Mouse (Mus musculus): ENCODE data around the gene Pkmyt1. TPM values are rescaled to one million over a fixed set of nuclear protein-coding genes. Genes with fewer than 3 reads are reported as not detected.
"Not testable (repeated sequence)": the region's sequence is repeated elsewhere in the genome, so short reads cannot be mapped to it uniquely, and the experiment has no call there.

Pkmyt1 gene
- polyA plus RNA-seq, 1 experiment from 2014 or later: 47.8 TPM

DNA sequence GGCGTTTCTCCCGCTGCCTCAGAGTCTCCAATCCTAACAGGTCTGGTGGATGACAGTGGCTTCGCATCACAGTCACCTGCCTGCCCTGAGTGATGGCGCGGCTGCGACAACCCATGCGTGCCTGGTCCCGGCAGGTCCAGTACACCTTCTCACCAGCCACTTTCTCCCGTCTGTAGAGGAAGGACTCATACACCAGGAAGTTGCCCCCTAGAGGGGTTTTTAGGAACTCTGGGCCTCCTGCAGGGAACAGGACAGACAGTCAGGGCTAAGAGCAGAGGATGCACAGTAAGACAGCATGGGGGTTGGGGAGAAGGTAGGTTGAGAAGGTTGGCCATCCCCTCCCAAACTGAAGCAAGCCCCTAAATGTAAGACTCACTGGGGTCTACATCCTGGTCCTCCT is 34.1 kb downstream of the Pkmyt1 start:
- no peaks in the 10 kb centered on the region for H3K9me3 ChIP-seq (ENCODE audit: control insufficient read depth, low read length)
- no peak for DNase-seq (ENCODE audit: low spot score)
- H3K36me3 ChIP-seq (ENCODE audit: control insufficient read depth, insufficient read depth, low read length): peaks cover 35% of the 10 kb centered on the region
- H3K4me1 ChIP-seq (ENCODE audit: control insufficient read depth, insufficient read depth, low read length): no peaks in the 10 kb centered on the region
- 97% methylated on average over 9 of the region's 9 CpGs for WGBS
- no peak overlapping the region for H3K4me2 ChIP-seq (ENCODE audit: low read depth, severe bottlenecking)
- H3K4me3 ChIP-seq (ENCODE audit: low read depth, low read length): no peak overlapping the region
- no peak overlapping the region for H3K27ac ChIP-seq (replicated peaks; ENCODE audit: low read depth, low read length)
- H3K9ac ChIP-seq (ENCODE audit: low read length): no peak overlapping the region
- no peak for ATAC-seq (ENCODE audit: insufficient number of reproducible peaks, low FRiP score, low TSS enrichment, low read depth)
- no peaks in the 10 kb centered on the region for H3K27me3 ChIP-seq (ENCODE audit: control insufficient read depth, insufficient read depth, low read length)

GRCm38 (mm10) chr17:23761155-23761554 is 35.0 kb downstream of the Pkmyt1 start:
- Histone ChIP-seq H3K27me3 (ENCODE audit: control insufficient read depth, insufficient read depth, low read length) (no peaks in the 10 kb centered on the region), H3K4me3 (ENCODE audit: low read depth, low read length) (no peak overlapping the region), H3K36me3 (ENCODE audit: control insufficient read depth, insufficient read depth, low read length) (peaks cover 31% of the 10 kb centered on the region), H3K27ac (replicated peaks; ENCODE audit: low read depth, low read length) (no peak overlapping the region), H3K9me3 (ENCODE audit: control insufficient read depth, low read length) (no peaks in the 10 kb centered on the region), H3K4me1 (ENCODE audit: control insufficient read depth, insufficient read depth, low read length) (no peaks in the 10 kb centered on the region), H3K4me2 (ENCODE audit: low read depth, severe bottlenecking) (no peak overlapping the region), H3K9ac (ENCODE audit: low read length) (no peak overlapping the region)
- 90% methylated on average over 3 of the region's 3 CpGs for WGBS
- DNase-seq (ENCODE audit: low spot score) (no peak), ATAC-seq (ENCODE audit: insufficient number of reproducible peaks, low FRiP score, low TSS enrichment, low read depth) (no peak)

DNA sequence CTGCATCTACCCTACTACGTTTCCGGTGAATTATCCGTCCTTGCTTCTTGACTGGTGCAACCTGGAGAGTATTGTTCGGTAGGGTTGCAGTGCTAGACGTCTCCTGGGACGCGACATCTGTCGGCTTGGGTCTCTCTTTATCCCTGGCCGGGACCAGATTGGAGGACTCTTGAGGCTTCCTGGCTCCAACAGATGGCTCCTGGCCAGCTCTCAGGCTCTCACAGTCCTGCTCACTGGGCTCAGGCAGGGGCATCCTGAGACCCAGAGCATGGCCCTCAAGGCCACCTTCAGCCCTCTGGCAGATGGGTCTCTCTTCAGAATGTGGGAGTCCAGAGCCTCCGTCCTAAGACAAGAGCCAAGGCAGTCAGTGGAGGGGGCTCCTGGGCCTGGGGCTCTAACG is 36.8 kb downstream of the Pkmyt1 start:
- Histone ChIP-seq H3K4me1 (ENCODE audit: control insufficient read depth, insufficient read depth, low read length) (no peaks in the 10 kb centered on the region), H3K9me3 (ENCODE audit: control insufficient read depth, low read length) (no peaks in the 10 kb centered on the region), H3K4me3 (ENCODE audit: low read depth, low read length) (no peak overlapping the region), H3K27ac (replicated peaks; ENCODE audit: low read depth, low read length) (no peak overlapping the region), H3K27me3 (ENCODE audit: control insufficient read depth, insufficient read depth, low read length) (no peaks in the 10 kb centered on the region), H3K36me3 (ENCODE audit: control insufficient read depth, insufficient read depth, low read length) (peaks cover 23% of the 10 kb centered on the region), H3K9ac (ENCODE audit: low read length) (no peak overlapping the region), H3K4me2 (ENCODE audit: low read depth, severe bottlenecking) (no peak overlapping the region)
- no peak for ATAC-seq (ENCODE audit: insufficient number of reproducible peaks, low FRiP score, low TSS enrichment, low read depth)
- no peak for DNase-seq (ENCODE audit: low spot score)
- WGBS: 96% methylated on average over 11 of the region's 11 CpGs

- Histone ChIP-seq H3K4me3 (ENCODE audit: low read depth, low read length) (peak overlapping the region; percentile 81), H3K27me3 (ENCODE audit: control insufficient read depth, insufficient read depth, low read length) (no peaks in the 10 kb centered on the region), H3K36me3 (ENCODE audit: control insufficient read depth, insufficient read depth, low read length) (no peaks in the 10 kb centered on the region; the same call in 1 of the 2 replicates), H3K4me2 (ENCODE audit: low read depth, severe bottlenecking) (peak overlapping the region; percentile 52), H3K27ac (replicated peaks; ENCODE audit: low read depth, low read length) (no peak overlapping the region), H3K9ac (ENCODE audit: low read length) (peak overlapping the region; percentile 91; the same call in 1 of the 2 replicates), H3K4me1 (ENCODE audit: control insufficient read depth, insufficient read depth, low read length) (peaks cover 5% of the 10 kb centered on the region), H3K9me3 (ENCODE audit: control insufficient read depth, low read length) (no peaks in the 10 kb centered on the region)
- WGBS: 19% methylated on average over 2 of the region's 2 CpGs
- DNase-seq (ENCODE audit: low spot score) (no peak), ATAC-seq (ENCODE audit: insufficient number of reproducible peaks, low FRiP score, low TSS enrichment, low read depth) (no peak)
These were observed 44.4 kb downstream of the Pkmyt1 start for GRCm38 (mm10) chr17:23770493-23770892.

GRCm38 (mm10) chr17:23770896-23771283 is 44.8 kb downstream of the Pkmyt1 start:
- H3K9me3 ChIP-seq (ENCODE audit: control insufficient read depth, low read length): no peaks in the 10 kb centered on the region
- DNase-seq (ENCODE audit: low spot score): no peak
- H3K36me3 ChIP-seq (ENCODE audit: control insufficient read depth, insufficient read depth, low read length): no peaks in the 10 kb centered on the region; the same call in 1 of the 2 replicates
- peak overlapping the region; percentile 91 for H3K9ac ChIP-seq (ENCODE audit: low read length)
- 1% methylated on average over 18 of the region's 19 CpGs for WGBS
- H3K4me3 ChIP-seq (ENCODE audit: low read depth, low read length): peak overlapping the region; percentile 81
- H3K27ac ChIP-seq (replicated peaks; ENCODE audit: low read depth, low read length): peak overlapping the region; percentile 69; the same call in 1 of the 2 replicates
- peak overlapping the region; percentile 52 for H3K4me2 ChIP-seq (ENCODE audit: low read depth, severe bottlenecking)
- H3K27me3 ChIP-seq (ENCODE audit: control insufficient read depth, insufficient read depth, low read length): no peaks in the 10 kb centered on the region
- no peak; the same call in 1 of the 2 replicates for ATAC-seq (ENCODE audit: insufficient number of reproducible peaks, low FRiP score, low TSS enrichment, low read depth)
- H3K4me1 ChIP-seq (ENCODE audit: control insufficient read depth, insufficient read depth, low read length): peaks cover 5% of the 10 kb centered on the region

DNA sequence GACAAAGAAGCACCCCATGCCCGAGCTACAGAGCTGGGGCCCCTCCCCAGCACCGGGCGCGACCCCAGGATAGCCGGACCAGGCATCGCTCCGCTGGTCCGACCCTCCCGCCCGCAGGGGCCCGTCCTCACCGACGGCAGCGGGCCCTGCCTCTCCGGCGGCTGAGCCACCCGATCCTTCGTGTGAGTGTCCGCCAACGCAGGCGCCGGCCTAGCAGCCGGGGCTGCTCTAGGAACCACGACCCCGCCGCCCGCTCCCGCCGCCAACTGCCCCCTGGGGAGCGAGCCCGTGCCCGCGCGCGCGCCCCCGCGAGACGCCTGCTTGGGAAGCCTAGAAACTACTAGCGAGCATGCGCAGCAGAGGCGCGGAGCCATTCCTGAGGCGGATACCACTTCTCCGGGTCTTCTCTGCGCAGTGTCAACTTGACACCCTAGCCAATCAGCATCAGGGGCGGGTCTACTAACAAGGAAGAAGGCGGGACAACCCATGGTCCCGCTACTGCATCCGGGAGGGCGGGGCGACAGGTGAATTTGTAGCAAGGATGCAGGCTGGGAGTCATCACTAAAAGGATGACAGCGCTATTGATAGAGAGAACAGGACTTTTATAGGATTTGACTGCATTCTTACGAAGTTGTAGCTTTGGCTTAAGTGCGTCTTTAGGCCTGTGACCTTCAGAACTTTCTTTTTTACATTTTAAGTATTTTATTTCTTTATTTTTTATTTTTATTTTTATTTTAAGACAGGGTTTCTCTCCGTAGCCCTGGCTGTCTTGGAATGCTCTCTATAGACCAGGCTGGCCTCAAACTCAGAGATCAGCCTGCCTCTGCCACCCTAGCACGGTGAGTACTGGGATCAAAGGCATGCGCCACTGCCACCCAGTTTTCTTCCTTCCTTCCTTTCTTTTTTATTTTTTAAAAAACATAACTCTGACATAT is 45.4 kb downstream of the Pkmyt1 start, which contains the start of gene Flywch1:
TSS of gene Flywch1 (minus strand) at position 319 of the 935 bp plus-strand sequence.
- H3K27me3 ChIP-seq (ENCODE audit: control insufficient read depth, insufficient read depth, low read length): no peaks in the 10 kb centered on the region
- WGBS: 3% methylated on average over 58 of the region's 58 CpGs
- H3K4me1 ChIP-seq (ENCODE audit: control insufficient read depth, insufficient read depth, low read length): peaks cover 5% of the 10 kb centered on the region
- H3K4me2 ChIP-seq (ENCODE audit: low read depth, severe bottlenecking): peak within 1 kb of the TSS; percentile 52
- DNase-seq (ENCODE audit: low spot score) (peak; percentile 99), ATAC-seq (ENCODE audit: insufficient number of reproducible peaks, low FRiP score, low TSS enrichment, low read depth) (peak; percentile 98)
- no peaks in the 10 kb centered on the region for H3K9me3 ChIP-seq (ENCODE audit: control insufficient read depth, low read length)
- peak within 1 kb of the TSS; percentile 81 for H3K4me3 ChIP-seq (ENCODE audit: low read depth, low read length)
- H3K9ac ChIP-seq (ENCODE audit: low read length): peak within 1 kb of the TSS; percentile 91
- H3K36me3 ChIP-seq (ENCODE audit: control insufficient read depth, insufficient read depth, low read length): no peaks in the 10 kb centered on the region; the same call in none of the 2 replicates
- peak within 1 kb of the TSS; percentile 69; the same call in 1 of the 2 replicates for H3K27ac ChIP-seq (replicated peaks; ENCODE audit: low read depth, low read length)

- H3K9me3 ChIP-seq (ENCODE audit: control insufficient read depth, low read length); H3K4me1 ChIP-seq (ENCODE audit: control insufficient read depth, insufficient read depth, low read length); H3K9ac ChIP-seq (ENCODE audit: low read length); H3K27me3 ChIP-seq (ENCODE audit: control insufficient read depth, insufficient read depth, low read length); ATAC-seq (ENCODE audit: insufficient number of reproducible peaks, low FRiP score, low TSS enrichment, low read depth); H3K4me2 ChIP-seq (ENCODE audit: low read depth, severe bottlenecking); H3K27ac ChIP-seq (replicated peaks; ENCODE audit: low read depth, low read length); DNase-seq (ENCODE audit: low spot score); H3K36me3 ChIP-seq (ENCODE audit: control insufficient read depth, insufficient read depth, low read length); H3K4me3 ChIP-seq (ENCODE audit: low read depth, low read length): not testable (repeated sequence)
- WGBS: 83% methylated on average over 2 of the region's 2 CpGs
These were observed 46.1 kb downstream of the Pkmyt1 start for GRCm38 (mm10) chr17:23772219-23772556.

DNA sequence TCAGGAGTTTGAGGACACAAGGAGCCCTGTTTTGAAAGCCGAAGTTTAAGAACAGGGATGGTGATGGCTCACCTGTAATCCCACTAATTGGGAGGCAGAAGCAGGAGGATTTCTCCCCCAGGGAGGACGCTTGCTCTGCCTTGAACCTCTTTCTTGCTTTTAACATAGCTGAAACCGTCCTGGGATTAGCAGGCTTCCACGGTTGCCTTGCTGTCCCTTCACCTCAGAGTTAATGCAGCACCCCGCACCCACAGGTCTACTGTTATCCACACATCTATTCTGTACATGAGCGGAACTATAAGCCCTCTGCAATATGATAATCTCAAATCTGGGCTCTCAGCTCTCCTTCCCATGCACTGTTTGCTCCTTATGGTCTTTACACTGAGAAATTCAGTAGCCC is 47.5 kb downstream of the Pkmyt1 start:
- Histone ChIP-seq H3K4me2 (ENCODE audit: low read depth, severe bottlenecking) (no peak overlapping the region), H3K27me3 (ENCODE audit: control insufficient read depth, insufficient read depth, low read length) (no peaks in the 10 kb centered on the region), H3K36me3 (ENCODE audit: control insufficient read depth, insufficient read depth, low read length) (no peaks in the 10 kb centered on the region; the same call in none of the 2 replicates), H3K4me1 (ENCODE audit: control insufficient read depth, insufficient read depth, low read length) (peaks cover 5% of the 10 kb centered on the region), H3K4me3 (ENCODE audit: low read depth, low read length) (no peak overlapping the region), H3K9ac (ENCODE audit: low read length) (no peak overlapping the region), H3K9me3 (ENCODE audit: control insufficient read depth, low read length) (no peaks in the 10 kb centered on the region), H3K27ac (replicated peaks; ENCODE audit: low read depth, low read length) (no peak overlapping the region)
- DNase-seq (ENCODE audit: low spot score) (no peak), ATAC-seq (ENCODE audit: insufficient number of reproducible peaks, low FRiP score, low TSS enrichment, low read depth) (no peak)
- WGBS: 75% methylated on average over 6 of the region's 6 CpGs

All from limb, embryonic 11.5 days (tissue).